Mouse (Mus musculus) limb, embryonic 13.5 days (tissue): Measurements from ENCODE around the gene Tac2. TPM values are rescaled to one million over a fixed set of nuclear protein-coding genes. Genes with fewer than 3 reads are reported as not detected.

Experiments used
- ATAC-seq: fragments of 200-750 bp; cut with Nextera tagmentation; 2 replicates; pipeline ENCODE4 v1.8.0; 2017; ENCODE audit warnings: low read depth, moderate number of reproducible peaks, moderate TSS enrichment; ENCODE audit not compliant: low FRiP score
- H3K27ac ChIP-seq: fragments of 300-500 bp; sonication (generic); 2 replicates; pipeline ENCODE4 v1.5.1; 2015; ENCODE audit warnings: inconsistent platforms, mild to moderate bottlenecking, moderate library complexity
- H3K27me3 ChIP-seq: fragments of 300-500 bp; sonication (generic); 2 replicates; pipeline ENCODE4 v1.6.1; 2015; ENCODE audit warnings: mild to moderate bottlenecking, inconsistent platforms
- H3K36me3 ChIP-seq: fragments of 300-500 bp; sonication (generic); 2 replicates; pipeline ENCODE4 v1.6.1; 2015; ENCODE audit warnings: inconsistent platforms, mild to moderate bottlenecking, moderate library complexity
- H3K4me1 ChIP-seq: fragments of 300-500 bp; sonication (generic); 2 replicates; pipeline ENCODE4 v1.6.1; 2015; ENCODE audit warnings: inconsistent platforms
- H3K4me2 ChIP-seq: fragments of 300-500 bp; sonication (generic); replicated peaks from 2 replicates; pipeline ENCODE4 v1.6.1; 2015; ENCODE audit warnings: inconsistent platforms, mild to moderate bottlenecking, moderate library complexity
- H3K4me3 ChIP-seq: fragments of 300-500 bp; sonication (generic); 2 replicates; pipeline ENCODE4 v1.5.1; 2015; ENCODE audit warnings: moderate library complexity, mild to moderate bottlenecking, inconsistent platforms
- H3K9ac ChIP-seq: fragments of 300-500 bp; sonication (generic); 2 replicates; pipeline ENCODE4 v1.6.1; 2015; ENCODE audit warnings: mild to moderate bottlenecking, inconsistent platforms
- H3K9me3 ChIP-seq: fragments of 300-500 bp; sonication (generic); 2 replicates; pipeline ENCODE4 v1.6.1; 2016; ENCODE audit warnings: inconsistent platforms
- WGBS: fragments of 180-500 bp; shearing (Covaris S2); methylation state at CpG from one replicate; pipeline ENCODE4 v1.1.7; 2015; 5-methylcytosine and 5-hydroxymethylcytosine counted together
- polyA plus RNA-seq: library from polyadenylated mRNA; unstranded; fragments of >200 nt; fragmentation: Nextera tagmentation; extraction: Ambion mirVana; gene quantifications from 2 replicates; pipeline ENCODE4 v1.2.1, GENCODE M21; 2015

Tac2 gene
- polyA plus RNA-seq, 1 experiment from 2014 or later, result 1.8 TPM

DNA sequence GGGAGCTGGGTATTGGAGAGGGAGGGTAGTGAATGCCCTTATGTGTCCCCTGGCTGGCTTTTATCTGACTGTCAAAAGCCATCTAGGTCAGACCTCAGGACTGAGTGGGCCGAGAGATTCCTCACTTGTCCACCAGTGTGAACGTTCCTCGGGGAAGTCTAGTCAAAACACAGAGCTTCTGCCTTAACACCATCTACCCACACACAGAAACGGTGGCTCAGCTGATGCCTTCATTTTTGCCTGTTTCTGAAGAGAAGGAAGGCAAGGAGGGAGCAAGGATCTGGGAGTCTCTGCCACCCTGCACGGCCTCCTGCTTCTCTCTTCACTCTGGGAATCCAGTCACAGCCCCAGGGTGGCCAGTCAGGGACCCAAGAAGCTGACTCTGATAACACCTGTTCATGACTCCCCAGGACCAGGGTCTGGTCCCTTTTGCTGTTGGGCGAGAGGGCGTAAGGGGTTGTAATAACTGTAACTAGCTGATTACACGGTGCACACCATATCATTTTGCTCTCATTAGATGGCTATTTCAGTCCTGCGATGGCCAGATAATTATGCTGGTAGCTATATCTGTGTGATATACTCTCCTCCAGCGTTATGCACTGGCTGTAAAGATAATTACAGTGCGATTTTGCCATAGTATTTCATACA, 6.1 kb downstream of the Tac2 start:
- H3K4me2 ChIP-seq, result no peak overlapping the region
- no peak overlapping the region for H3K9ac ChIP-seq
- ATAC-seq, result no peak
- peaks cover 12% of the 10 kb centered on the region for H3K27me3 ChIP-seq
- no peaks in the 10 kb centered on the region for H3K36me3 ChIP-seq
- WGBS, result 64% methylated on average over 11 of the region's 11 CpGs
- no peak overlapping the region for H3K27ac ChIP-seq
- no peak overlapping the region for H3K4me3 ChIP-seq
- no peaks in the 10 kb centered on the region for H3K9me3 ChIP-seq
- peaks cover 2% of the 10 kb centered on the region; the same call in 1 of the 2 replicates for H3K4me1 ChIP-seq

DNA sequence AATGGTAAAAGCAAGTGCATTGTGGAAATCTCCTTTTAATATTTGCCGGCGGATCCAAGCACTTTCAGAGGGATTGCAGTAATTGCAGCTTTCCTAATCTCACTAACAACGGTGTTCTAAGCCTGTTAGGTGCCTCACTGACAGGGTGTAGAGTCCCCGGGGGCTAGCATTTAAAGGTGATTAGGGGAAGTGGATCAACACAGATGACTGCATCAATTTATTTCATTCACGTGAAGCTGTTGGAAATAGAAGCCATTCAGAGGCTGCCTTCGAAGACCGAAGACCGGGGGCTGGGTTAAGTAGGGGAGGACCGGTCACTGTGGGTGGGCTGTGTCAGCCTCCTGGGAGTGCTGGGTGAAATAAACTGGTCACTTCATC, 6.6 kb downstream of the Tac2 start:
- H3K27ac ChIP-seq, result no peak overlapping the region
- H3K9ac ChIP-seq, result no peak overlapping the region
- no peak for ATAC-seq
- H3K27me3 ChIP-seq, result peaks cover 9% of the 10 kb centered on the region
- H3K4me3 ChIP-seq, result no peak overlapping the region
- no peak overlapping the region for H3K4me2 ChIP-seq
- no peaks in the 10 kb centered on the region for H3K36me3 ChIP-seq
- WGBS, result 36% methylated on average over 9 of the region's 9 CpGs
- peaks cover 2% of the 10 kb centered on the region; the same call in 1 of the 2 replicates for H3K4me1 ChIP-seq
- H3K9me3 ChIP-seq, result no peaks in the 10 kb centered on the region

DNA sequence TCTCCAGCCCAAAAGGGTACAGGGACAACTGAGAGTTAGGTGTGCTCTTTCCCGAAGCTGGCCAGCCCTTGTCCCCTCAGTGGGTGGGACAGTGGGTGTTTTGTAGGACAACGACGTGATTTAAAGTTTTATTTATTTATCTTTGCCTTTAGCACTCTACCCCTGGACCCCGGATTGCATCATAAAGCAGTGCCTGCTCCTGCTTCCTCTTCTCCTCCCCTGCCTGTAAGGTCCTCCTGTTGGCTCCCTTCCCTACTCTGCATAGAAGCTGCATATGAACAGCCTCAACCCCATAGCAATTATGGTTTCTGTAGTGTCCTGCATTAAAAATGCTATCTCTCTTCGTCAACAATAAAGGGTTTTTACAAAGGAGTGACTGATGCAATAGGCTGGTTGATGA, 7.1 kb downstream of the Tac2 start:
- ATAC-seq, result no peak

DNA sequence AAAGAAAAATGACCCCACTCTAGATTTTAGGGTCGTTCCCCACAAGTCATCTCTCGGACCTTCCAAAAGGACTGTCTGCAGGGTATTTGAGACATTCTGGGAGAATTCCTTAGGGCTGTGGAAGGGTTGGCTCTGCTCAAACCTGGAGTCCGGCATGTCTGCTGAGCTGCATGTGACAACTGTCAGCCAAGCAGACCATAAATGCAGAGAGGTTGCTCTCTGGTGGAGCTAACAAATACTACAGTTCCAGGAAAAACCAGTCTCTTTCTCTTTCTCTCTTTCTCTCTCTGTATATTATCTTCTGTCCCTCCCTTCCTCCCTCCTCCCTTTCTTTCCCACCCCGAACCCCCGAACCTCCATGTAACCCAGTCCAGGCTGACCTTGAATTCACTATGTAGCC, 10.2 kb downstream of the Tac2 start:
- H3K4me2 ChIP-seq, result no peak overlapping the region
- H3K27me3 ChIP-seq, result no peaks in the 10 kb centered on the region; the same call in 1 of the 2 replicates
- H3K9me3 ChIP-seq, result no peaks in the 10 kb centered on the region
- peaks cover 6% of the 10 kb centered on the region; the same call in 1 of the 2 replicates for H3K4me1 ChIP-seq
- H3K27ac ChIP-seq, result no peak overlapping the region
- no peak overlapping the region for H3K9ac ChIP-seq
- H3K4me3 ChIP-seq, result no peak overlapping the region
- no peaks in the 10 kb centered on the region for H3K36me3 ChIP-seq
- ATAC-seq, result peak; percentile 29; the same call in 1 of the 2 replicates
- WGBS, result 45% methylated on average over 5 of the region's 5 CpGs

More for the DNA sequence above, 7.1 kb downstream of the Tac2 start:
- H3K27ac ChIP-seq, result no peak overlapping the region
- H3K9ac ChIP-seq, result no peak overlapping the region
- no peak overlapping the region for H3K4me2 ChIP-seq
- H3K9me3 ChIP-seq, result no peaks in the 10 kb centered on the region
- H3K27me3 ChIP-seq, result peaks cover 9% of the 10 kb centered on the region
- 22% methylated on average over 5 of the region's 5 CpGs for WGBS
- peaks cover 2% of the 10 kb centered on the region; the same call in 1 of the 2 replicates for H3K4me1 ChIP-seq
- no peaks in the 10 kb centered on the region for H3K36me3 ChIP-seq
- H3K4me3 ChIP-seq, result no peak overlapping the region

DNA sequence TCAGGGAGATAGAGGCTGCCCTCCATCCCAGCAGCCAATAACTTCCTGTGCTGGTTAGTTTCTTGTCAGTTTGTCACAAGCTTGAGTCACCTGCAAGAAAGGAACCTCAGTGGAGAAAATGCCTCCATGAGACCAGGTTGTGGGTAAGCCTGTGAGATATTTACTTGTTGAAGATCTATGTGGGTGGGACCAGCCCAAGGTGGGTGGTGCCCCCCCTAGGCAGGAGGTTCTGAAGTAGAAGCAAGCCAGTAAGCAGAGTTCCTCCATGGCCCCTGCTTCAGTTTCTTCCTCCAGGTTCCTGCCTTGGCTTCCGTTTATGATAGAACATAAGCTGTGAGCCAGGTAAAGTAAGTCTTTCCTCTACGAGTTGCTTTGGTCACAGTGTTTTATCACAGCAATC, 12.0 kb downstream of the Tac2 start:
- H3K4me2 ChIP-seq, result no peak overlapping the region
- ATAC-seq, result no peak
- H3K36me3 ChIP-seq, result peaks cover 2% of the 10 kb centered on the region
- no peak overlapping the region for H3K9ac ChIP-seq
- peaks cover 15% of the 10 kb centered on the region for H3K4me1 ChIP-seq
- WGBS, result 74% methylated on average over 2 of the region's 2 CpGs
- no peaks in the 10 kb centered on the region; the same call in 1 of the 2 replicates for H3K27me3 ChIP-seq
- H3K4me3 ChIP-seq, result no peak overlapping the region
- H3K9me3 ChIP-seq, result no peaks in the 10 kb centered on the region
- H3K27ac ChIP-seq, result no peak overlapping the region

DNA sequence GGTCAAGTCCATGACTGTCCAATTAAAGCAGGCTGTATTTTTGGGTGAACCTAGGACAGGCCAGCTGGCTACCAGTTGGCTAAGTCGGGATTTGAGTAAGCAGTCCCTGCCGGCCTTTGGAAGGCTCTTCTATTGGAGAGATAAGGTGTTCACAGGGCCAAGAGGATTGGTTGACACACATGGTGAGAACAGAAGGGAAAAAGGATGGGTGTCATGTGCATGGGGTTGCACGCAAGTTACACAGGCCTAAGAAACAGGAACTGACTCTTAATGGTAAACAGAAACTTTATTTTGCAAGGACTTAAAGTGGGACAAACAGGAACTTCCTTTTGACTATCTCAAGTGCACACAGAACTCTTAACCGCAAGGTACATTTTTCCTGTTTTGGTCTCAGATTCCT, 12.6 kb downstream of the Tac2 start:
- no peak overlapping the region for H3K9ac ChIP-seq
- no peaks in the 10 kb centered on the region for H3K9me3 ChIP-seq
- H3K27me3 ChIP-seq, result no peaks in the 10 kb centered on the region
- H3K27ac ChIP-seq, result no peak overlapping the region
- peaks cover 9% of the 10 kb centered on the region for H3K36me3 ChIP-seq
- no peak overlapping the region for H3K4me2 ChIP-seq
- H3K4me3 ChIP-seq, result no peak overlapping the region
- peaks cover 15% of the 10 kb centered on the region for H3K4me1 ChIP-seq
- WGBS, result 74% methylated on average over 4 of the region's 4 CpGs
- ATAC-seq, result no peak

DNA sequence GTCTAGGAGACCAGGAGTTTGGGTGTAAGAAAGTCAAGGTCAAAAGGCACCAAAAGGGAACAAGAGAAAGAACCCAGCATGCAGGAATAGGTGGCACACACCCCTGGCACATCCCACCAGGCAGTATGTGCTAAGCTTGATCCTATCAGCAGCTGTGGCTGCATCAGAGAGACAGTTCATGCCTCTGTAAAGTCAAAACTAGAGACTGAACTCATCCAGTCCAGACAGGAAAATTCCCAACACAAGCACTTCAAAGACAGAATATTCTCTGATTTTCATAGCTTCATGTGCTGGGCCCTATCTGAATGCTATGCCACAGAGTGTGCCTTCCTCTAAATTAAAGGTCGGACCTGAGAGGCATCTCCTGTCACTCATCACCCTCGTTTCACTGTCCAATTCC, 13.3 kb downstream of the Tac2 start:
- Histone ChIP-seq H3K4me2 (no peak overlapping the region), H3K4me3 (no peak overlapping the region), H3K9ac (no peak overlapping the region), H3K36me3 (peaks cover 15% of the 10 kb centered on the region), H3K27ac (no peak overlapping the region), H3K9me3 (no peaks in the 10 kb centered on the region), H3K27me3 (no peaks in the 10 kb centered on the region), H3K4me1 (peaks cover 15% of the 10 kb centered on the region)
- WGBS, result 23% methylated on average over 2 of the region's 2 CpGs
- ATAC-seq, result no peak

DNA sequence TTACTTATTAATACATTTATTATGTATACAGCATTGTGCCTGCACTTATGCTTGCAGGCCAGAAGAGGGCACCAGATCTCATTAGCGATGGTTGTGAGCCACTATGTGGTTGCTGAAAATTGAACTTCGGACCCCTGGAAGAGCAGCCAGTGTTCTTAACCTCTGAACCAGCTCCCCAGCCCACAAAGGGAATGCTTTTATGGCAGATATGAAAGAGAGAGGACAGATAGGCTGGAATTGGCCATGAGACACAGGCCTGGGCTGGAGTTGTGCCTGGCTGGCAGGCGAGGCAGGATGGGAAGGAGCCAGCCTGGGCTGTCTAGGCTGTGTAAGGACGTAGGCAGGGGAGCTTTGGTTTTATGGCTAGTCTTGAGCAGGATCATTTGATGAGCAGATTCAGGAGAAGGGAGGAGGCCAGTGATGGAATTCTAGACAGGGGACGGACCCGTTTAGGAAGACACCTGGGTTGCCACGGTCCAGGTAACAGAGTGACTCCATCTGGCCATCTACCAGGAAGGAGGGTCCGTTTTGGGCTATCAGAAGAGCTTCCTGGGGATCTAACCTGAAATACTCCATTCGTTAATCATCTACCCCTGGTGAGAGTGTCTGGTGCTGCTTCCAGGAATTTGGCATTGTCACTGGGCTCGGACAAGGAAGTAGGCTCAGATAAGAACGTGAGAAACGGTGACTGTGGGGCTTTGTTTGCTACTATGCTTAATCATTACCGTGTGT, 14.0 kb downstream of the Tac2 start:
- H3K4me1 ChIP-seq, result peaks cover 15% of the 10 kb centered on the region
- H3K9me3 ChIP-seq, result no peaks in the 10 kb centered on the region
- ATAC-seq, result no peak
- no peaks in the 10 kb centered on the region for H3K27me3 ChIP-seq
- H3K9ac ChIP-seq, result no peak overlapping the region
- peak overlapping the region; percentile 28; the same call in 1 of the 2 replicates for H3K27ac ChIP-seq
- no peak overlapping the region for H3K4me3 ChIP-seq
- H3K4me2 ChIP-seq, result peak overlapping the region; percentile 83
- H3K36me3 ChIP-seq, result peaks cover 23% of the 10 kb centered on the region
- 46% methylated on average over 13 of the region's 13 CpGs for WGBS

DNA sequence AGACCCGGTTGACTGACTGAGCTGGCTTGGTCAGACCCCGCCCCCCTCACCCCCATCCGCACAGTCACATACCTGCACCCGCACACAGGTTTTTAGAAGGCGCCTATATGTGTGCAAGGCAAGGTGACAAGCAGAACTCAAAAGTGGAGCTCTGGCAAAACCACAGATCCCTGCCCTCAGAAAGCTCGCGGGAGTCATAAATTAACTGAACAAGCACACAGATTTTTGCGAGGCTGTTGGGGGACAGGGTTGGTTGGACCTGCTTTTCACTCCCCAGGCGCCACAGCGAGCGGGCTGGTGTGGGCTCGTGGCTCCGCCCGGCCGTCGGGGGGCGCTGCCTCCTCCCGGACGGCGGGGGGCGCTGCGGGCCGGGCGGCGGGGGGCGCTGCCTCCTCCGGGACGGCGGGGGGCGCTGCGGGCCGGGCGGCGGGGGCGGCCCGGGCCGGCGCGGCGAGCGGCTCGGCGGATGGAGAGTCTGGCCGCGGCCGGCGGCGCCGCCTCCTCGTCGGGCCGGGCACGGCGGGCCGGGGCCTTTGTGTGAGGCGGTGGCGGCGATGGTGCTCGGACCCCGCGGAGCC, 14.9 kb downstream of the Tac2 start, which contains the start of gene Zbtb39:
Zbtb39 (plus strand) TSS at position 456 of the 578 bp plus-strand sequence.
- peak within 1 kb of the TSS; percentile 98 for H3K4me3 ChIP-seq
- no peaks in the 10 kb centered on the region for H3K9me3 ChIP-seq
- peak within 1 kb of the TSS; percentile 99 for H3K9ac ChIP-seq
- WGBS, result 1% methylated on average over 55 of the region's 61 CpGs
- H3K36me3 ChIP-seq, result peaks cover 32% of the 10 kb centered on the region
- H3K27ac ChIP-seq, result peak within 1 kb of the TSS; percentile 83
- H3K27me3 ChIP-seq, result no peaks in the 10 kb centered on the region
- peak within 1 kb of the TSS; percentile 83 for H3K4me2 ChIP-seq
- peaks cover 15% of the 10 kb centered on the region for H3K4me1 ChIP-seq
- peak; percentile 84 for ATAC-seq

DNA sequence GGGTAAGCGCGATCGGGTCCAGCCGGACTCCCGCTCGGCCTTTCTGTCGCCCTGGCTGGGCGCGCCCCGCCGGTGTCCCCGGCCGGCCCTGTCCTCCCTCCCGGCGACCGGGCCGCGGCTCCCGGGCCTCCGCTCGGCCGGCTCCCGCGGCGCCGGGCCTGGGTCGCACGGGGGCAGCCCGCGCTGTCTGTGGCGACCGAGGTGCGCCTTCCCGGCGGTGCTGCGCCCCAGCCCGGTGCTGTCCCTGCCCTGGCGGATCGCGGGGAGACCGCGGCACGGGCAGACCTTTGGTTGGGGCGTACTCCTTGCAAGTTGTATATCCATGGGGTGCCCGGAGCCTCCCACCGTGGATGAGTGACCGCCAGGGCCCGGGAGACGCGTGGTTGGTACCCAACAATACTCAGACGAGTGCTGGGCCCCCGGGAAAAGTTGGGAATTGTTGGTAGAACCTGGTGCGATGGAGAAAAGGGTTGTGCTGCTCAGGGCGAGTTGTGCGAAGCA, 15.4 kb downstream of the Tac2 start:
- Histone ChIP-seq H3K4me2 (peak overlapping the region; percentile 83), H3K4me3 (peak overlapping the region; percentile 98), H3K9ac (peak overlapping the region; percentile 99), H3K9me3 (no peaks in the 10 kb centered on the region), H3K4me1 (peaks cover 15% of the 10 kb centered on the region), H3K27me3 (no peaks in the 10 kb centered on the region), H3K27ac (peak overlapping the region; percentile 83), H3K36me3 (peaks cover 37% of the 10 kb centered on the region)
- peak; percentile 53 for ATAC-seq
- under 1% methylated on average over 55 of the region's 55 CpGs for WGBS

DNA sequence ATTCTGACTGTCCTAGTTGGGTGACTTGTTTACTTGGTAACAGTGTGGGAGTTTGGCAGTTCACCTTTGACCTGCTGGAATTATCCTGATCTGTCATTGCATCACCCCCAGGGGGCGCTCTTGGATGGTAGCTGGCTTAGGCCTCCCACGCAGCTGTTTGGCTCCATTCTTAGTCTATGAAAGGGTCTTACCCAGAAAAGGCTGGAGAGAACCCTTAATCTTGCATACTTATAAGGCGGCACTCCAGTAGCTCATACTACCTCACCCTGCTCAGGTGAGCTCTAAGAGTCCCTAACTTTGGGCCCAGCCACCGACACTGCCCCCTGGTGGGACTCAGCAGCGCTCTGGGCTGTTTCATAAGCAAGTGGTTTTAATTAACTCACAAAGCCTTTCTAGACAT, 20.4 kb downstream of the Tac2 start:
- peaks cover 73% of the 10 kb centered on the region for H3K36me3 ChIP-seq
- no peak overlapping the region for H3K4me2 ChIP-seq
- H3K9me3 ChIP-seq, result no peaks in the 10 kb centered on the region
- no peak overlapping the region for H3K4me3 ChIP-seq
- peaks cover 24% of the 10 kb centered on the region for H3K4me1 ChIP-seq
- no peaks in the 10 kb centered on the region for H3K27me3 ChIP-seq
- WGBS, result 57% methylated on average over 5 of the region's 5 CpGs
- no peak overlapping the region for H3K27ac ChIP-seq
- H3K9ac ChIP-seq, result no peak overlapping the region
- 0 out of 2 replicates have a peak, but pooled peaks have one; percentile 12 for ATAC-seq

DNA sequence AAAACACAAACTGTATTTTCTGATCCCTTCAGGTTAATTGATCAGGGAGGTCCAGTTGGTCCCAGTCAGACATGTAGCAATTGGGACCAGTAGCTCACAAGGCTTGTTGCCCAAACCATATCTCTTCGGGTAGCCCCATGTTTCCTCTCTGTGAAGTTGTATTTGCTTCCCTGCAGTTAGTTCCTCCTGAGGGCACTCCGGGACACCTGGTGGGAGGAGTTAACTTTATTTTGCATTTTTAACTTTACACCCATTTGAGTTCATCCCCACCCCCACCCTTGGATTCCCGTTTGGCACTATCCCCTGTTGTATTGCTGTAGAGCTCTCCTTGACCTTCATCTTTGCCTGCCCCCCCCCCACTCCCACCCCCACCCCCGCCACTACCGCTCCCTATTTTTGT, 21.6 kb downstream of the Tac2 start:
- 72% methylated on average over 5 of the region's 5 CpGs for WGBS
- Histone ChIP-seq H3K36me3 (peaks cover 77% of the 10 kb centered on the region), H3K4me3 (no peak overlapping the region), H3K9me3 (no peaks in the 10 kb centered on the region), H3K4me1 (peaks cover 15% of the 10 kb centered on the region), H3K27me3 (no peaks in the 10 kb centered on the region), H3K27ac (no peak overlapping the region), H3K9ac (no peak overlapping the region), H3K4me2 (no peak overlapping the region)
- no peak for ATAC-seq
